Mouse (Mus musculus) MEL (cell line): ENCODE measurements around the gene Rxfp1. TPM values are rescaled to one million over a fixed set of nuclear protein-coding genes. Genes with fewer than 3 reads are reported as not detected.

Source experiments
- DNase-seq: peaks from one replicate; pipeline ENCODE4 v3.0.0; 2011; ENCODE audit warnings: low read depth, low spot score
- H3K27ac ChIP-seq: 2 replicates; pipeline ENCODE4 v1.5.1; 2012; ENCODE audit warnings: low read depth, mild to moderate bottlenecking, control low read depth, low read length, moderate library complexity; ENCODE audit not compliant: control insufficient read depth
- H3K27me3 ChIP-seq, 2 experiments: fragments of 150-350 bp in 1 of 2; sonication (generic) in 1 of 2; 2 replicates each; pipeline ENCODE4 v1.6.1; 2012; ENCODE audit warnings: low read length in 2 of 2, mild to moderate bottlenecking in 2 of 2, improper control_type of control experiment in 1 of 2, moderate library complexity in 1 of 2; ENCODE audit not compliant: insufficient read depth in 2 of 2, control insufficient read depth in 1 of 2
- H3K36me3 ChIP-seq, 2 experiments: 2 replicates each; pipeline ENCODE4 v1.6.1; 2012 to 2014; ENCODE audit warnings: low read length in 2 of 2, improper control_type of control experiment in 1 of 2, inconsistent platforms in 1 of 2, mild to moderate bottlenecking in 1 of 2; ENCODE audit not compliant: insufficient read depth in 2 of 2, control insufficient read depth in 1 of 2
- H3K4me1 ChIP-seq, 2 experiments: fragments of 150-350 bp in 1 of 2; sonication (generic) in 1 of 2; 2 replicates each; pipeline ENCODE4 v1.6.1; 2012; ENCODE audit warnings: low read length in 2 of 2, improper control_type of control experiment in 1 of 2, mild to moderate bottlenecking in 1 of 2; ENCODE audit not compliant: insufficient read depth in 2 of 2, control insufficient read depth in 1 of 2
- H3K4me3 ChIP-seq, 2 experiments: fragments of 150-350 bp in 1 of 2; sonication (generic) in 1 of 2; 2 replicates each; pipeline ENCODE4 v1.5.1; 2012; ENCODE audit warnings: low read depth in 2 of 2, low read length in 2 of 2, mild to moderate bottlenecking in 2 of 2, moderate library complexity in 2 of 2, control low read depth in 1 of 2, improper control_type of control experiment in 1 of 2; ENCODE audit not compliant: control insufficient read depth in 1 of 2, insufficient read depth in 1 of 2
- H3K79me2 ChIP-seq: 2 replicates; pipeline ENCODE4 v1.6.1; 2012; ENCODE audit warnings: mild to moderate bottlenecking, low read length, moderate library complexity; ENCODE audit not compliant: control insufficient read depth, poor library complexity, insufficient read depth
- H3K9ac ChIP-seq: 2 replicates; pipeline ENCODE4 v1.6.1; 2012; ENCODE audit warnings: low read depth, mild to moderate bottlenecking, control low read depth, low read length, moderate library complexity; ENCODE audit not compliant: control insufficient read depth, poor library complexity, severe bottlenecking
- H3K9me3 ChIP-seq: fragments of 150-350 bp; sonication (generic); replicated peaks from 2 replicates; pipeline ENCODE4 v1.6.1; 2012; ENCODE audit warnings: mild to moderate bottlenecking, low read length, improper control_type of control experiment, moderate library complexity; ENCODE audit not compliant: insufficient read depth
- BHLHE40 ChIP-seq: IDR thresholded peaks from 2 replicates; pipeline ENCODE4 v1.6.1; 2012; ENCODE audit warnings: low read depth, mild to moderate bottlenecking, inconsistent platforms, low read length, improper control_type of control experiment, borderline replicate concordance
- CTCF ChIP-seq, 3 experiments: IDR thresholded peaks in 2 of 3; conservative IDR thresholded peaks in 1 of 3; 2 replicates each; pipeline ENCODE4 v1.5.1; 2011 to 2012; ENCODE audit warnings: low read length in 3 of 3, low read depth in 2 of 3, mild to moderate bottlenecking in 2 of 3, improper control_type of control experiment in 1 of 3, inconsistent platforms in 1 of 3, mixed read lengths in 1 of 3, moderate library complexity in 1 of 3; ENCODE audit not compliant: control insufficient read depth in 1 of 3, insufficient read depth in 1 of 3, poor library complexity in 1 of 3, severe bottlenecking in 1 of 3
- ELF1 ChIP-seq: IDR thresholded peaks from 2 replicates; pipeline ENCODE4 v1.6.1; 2014; ENCODE audit warnings: low read depth, mild to moderate bottlenecking, inconsistent platforms, low read length, improper control_type of control experiment, moderate library complexity
- ETS1 ChIP-seq: IDR thresholded peaks from 2 replicates; pipeline ENCODE4 v1.6.1; 2012; ENCODE audit warnings: low read depth, mild to moderate bottlenecking, inconsistent platforms, low read length, improper control_type of control experiment, moderate library complexity
- GABPA ChIP-seq: IDR thresholded peaks from 2 replicates; pipeline ENCODE4 v1.6.1; 2012; ENCODE audit warnings: low read depth, mild to moderate bottlenecking, inconsistent platforms, low read length, improper control_type of control experiment, moderate library complexity
- MAFK ChIP-seq: IDR thresholded peaks from 2 replicates; pipeline ENCODE4 v1.6.1; 2011; ENCODE audit warnings: low read depth, mild to moderate bottlenecking, low read length, improper control_type of control experiment, borderline replicate concordance
- MAX ChIP-seq: IDR thresholded peaks from 2 replicates; pipeline ENCODE4 v1.6.1; 2011; ENCODE audit warnings: low read length, improper control_type of control experiment
- MXI1 ChIP-seq: IDR thresholded peaks from 2 replicates; pipeline ENCODE4 v1.6.1; 2011; ENCODE audit warnings: mild to moderate bottlenecking, low read depth, low read length, improper control_type of control experiment
- MYB ChIP-seq: IDR thresholded peaks from 2 replicates; pipeline ENCODE4 v1.6.1; 2011; ENCODE audit warnings: mild to moderate bottlenecking, low read depth, low read length, improper control_type of control experiment
- MYC ChIP-seq: IDR thresholded peaks from 2 replicates; pipeline ENCODE4 v1.6.1; 2011; ENCODE audit warnings: low read depth, mild to moderate bottlenecking, low read length, improper control_type of control experiment, moderate library complexity
- NRF1 ChIP-seq: IDR thresholded peaks from 2 replicates; pipeline ENCODE4 v1.6.1; 2014; ENCODE audit warnings: low read depth, mild to moderate bottlenecking, inconsistent platforms, low read length, improper control_type of control experiment, moderate library complexity; ENCODE audit not compliant: poor library complexity, insufficient read depth, severe bottlenecking
- POLR2AphosphoS5 ChIP-seq: IDR thresholded peaks from 2 replicates; pipeline ENCODE4 v1.6.1; 2012; ENCODE audit warnings: low read depth, borderline replicate concordance, mild to moderate bottlenecking, inconsistent platforms, low read length, moderate library complexity, mixed read lengths
- RAD21 ChIP-seq: IDR thresholded peaks from 2 replicates; pipeline ENCODE4 v1.6.1; 2011; ENCODE audit warnings: mild to moderate bottlenecking, low read depth, low read length, improper control_type of control experiment
- RCOR1 ChIP-seq: IDR thresholded peaks from 2 replicates; pipeline ENCODE4 v1.6.1; 2012; ENCODE audit warnings: low read depth, mild to moderate bottlenecking, inconsistent platforms, low read length, improper control_type of control experiment
- SIN3A ChIP-seq: IDR thresholded peaks from 2 replicates; pipeline ENCODE4 v1.6.1; 2012; ENCODE audit warnings: low read length, improper control_type of control experiment, inconsistent platforms
- SMC3 ChIP-seq: IDR thresholded peaks from 2 replicates; pipeline ENCODE4 v1.6.1; 2011; ENCODE audit warnings: low read depth, low read length, improper control_type of control experiment
- TAL1 ChIP-seq: IDR thresholded peaks from 2 replicates; pipeline ENCODE4 v1.6.1; 2012; ENCODE audit warnings: mild to moderate bottlenecking, inconsistent platforms, low read length, moderate library complexity, mixed read lengths
- TCF12 ChIP-seq: IDR thresholded peaks from 2 replicates; pipeline ENCODE4 v1.6.1; 2014; ENCODE audit warnings: low read depth, mild to moderate bottlenecking, inconsistent platforms, low read length, improper control_type of control experiment, moderate library complexity
- ZKSCAN1 ChIP-seq: IDR thresholded peaks from 2 replicates; pipeline ENCODE4 v1.6.1; 2012; ENCODE audit warnings: low read depth, mild to moderate bottlenecking, inconsistent platforms, low read length, improper control_type of control experiment, moderate library complexity
- ZMIZ1 ChIP-seq: IDR thresholded peaks from 2 replicates; pipeline ENCODE4 v1.6.1; 2012; ENCODE audit warnings: low read depth, mild to moderate bottlenecking, inconsistent platforms, low read length, improper control_type of control experiment, moderate library complexity
- polyA plus RNA-seq, 2 experiments: library from polyadenylated mRNA; stranded (reverse) in 1 of 2; unstranded in 1 of 2; fragments of >175 nt in 1 of 2; fragments of >200 nt in 1 of 2; gene quantifications; 2 replicates each; pipeline versions ENCODE4 v1.2.1 to v1.2.4; 2012; ENCODE audit warnings: low replicate concordance in 2 of 2, low read depth in 1 of 2; ENCODE audit not compliant: insufficient read length in 2 of 2, insufficient read depth in 1 of 2, missing spikeins in 1 of 2
- total RNA-seq: library from RNA; depleted of rRNA; stranded (reverse); fragments of 300-350 nt; gene quantifications from 2 replicates; pipeline ENCODE4 v1.2.3, GENCODE M21; 2012

The Rxfp1 gene
- total and polyA plus RNA-seq, 3 experiments: not detected

GRCm38 (mm10) chr3:79670556-79670955 lies 67.1 kb downstream of the Rxfp1 start:
- H3K9me3 ChIP-seq: no peaks in the 10 kb centered on the region
- DNase-seq: no peak
- H3K4me1 ChIP-seq: no peaks in the 10 kb centered on the region
- no peak overlapping the region for H3K27ac ChIP-seq
- no peaks in the 10 kb centered on the region for H3K79me2 ChIP-seq
- no peaks in the 10 kb centered on the region for H3K36me3 ChIP-seq
- peaks cover 0 to 2% of the 10 kb centered on the region in 2 experiments; a peak in 2 of 4 replicates for H3K27me3 ChIP-seq
- H3K4me3 ChIP-seq: no peak overlapping the region
- no peak overlapping the region for H3K9ac ChIP-seq
- TF ChIP-seq ETS1 (no peak), BHLHE40 (no peak), ZKSCAN1 (no peak), SMC3 (no peak), MYC (no peak), ELF1 (no peak), MAX (no peak), TCF12 (no peak), CTCF (IDR thresholded peaks at IDR 0.05 in 2 of 3, conservative IDR thresholded peaks at IDR 0.05 in 1 of 3; ENCODE audit: control insufficient read depth in 1 of 3, insufficient read depth in 1 of 3, low read depth in 2 of 3, low read length in 3 of 3, poor library complexity in 1 of 3, severe bottlenecking in 1 of 3) (no peak), MXI1 (no peak), GABPA (no peak), MYB (no peak), RCOR1 (no peak), SIN3A (no peak), NRF1 (no peak), TAL1 (no peak), POLR2AphosphoS5 (no peak), ZMIZ1 (no peak), MAFK (no peak)

- H3K9me3 ChIP-seq: no peaks in the 10 kb centered on the region
- H3K36me3 ChIP-seq: no peaks in the 10 kb centered on the region
- H3K4me3 ChIP-seq: no peak overlapping the region
- H3K4me1 ChIP-seq: no peaks in the 10 kb centered on the region
- TF ChIP-seq CTCF (IDR thresholded peaks at IDR 0.05 in 2 of 3, conservative IDR thresholded peaks at IDR 0.05 in 1 of 3; ENCODE audit: control insufficient read depth in 1 of 3, insufficient read depth in 1 of 3, low read depth in 2 of 3, low read length in 3 of 3, poor library complexity in 1 of 3, severe bottlenecking in 1 of 3): peak; percentile 20 to 80 (median 68); a peak in 5 of 6 replicates
- no peak for TF ChIP-seq RCOR1
- TF ChIP-seq SMC3: peak; percentile 69
- TF ChIP-seq RAD21: peak; percentile 56
- peaks cover 0 to 6% of the 10 kb centered on the region in 2 experiments; a peak in 2 of 4 replicates for H3K27me3 ChIP-seq
- no peak overlapping the region for H3K9ac ChIP-seq
- no peak overlapping the region for H3K27ac ChIP-seq
- DNase-seq: peak; percentile 66
- no peaks in the 10 kb centered on the region for H3K79me2 ChIP-seq
Measured at GRCm38 (mm10) chr3:79664787-79665408, 72.8 kb downstream of the Rxfp1 start.
